ENCODE assay signal across 13 mouse cellular contexts in genomic region chr15:67899772-67900171, GRCm38 (mm10).
DNase-seq lines count a peak whose midpoint lies in the region; ATAC-seq and TF ChIP-seq lines count a peak whose summit lies in the region.
"Had no signal": no experiment of that assay in that cellular context is flagged by ENCODE, and none has a peak within 500 bp of the region (broad histone marks: within the 10 kb centered on the region; RNA-seq: fewer than 3 reads in every experiment).

No protein-coding gene starts in this region.

- H3K27ac ChIP-seq in gastrocnemius, adult 2 months = peak overlapping the region; percentile 75
- H3K27ac ChIP-seq in lung, embryonic 15.5 days = peak overlapping the region; percentile 54
- H3K27ac ChIP-seq in embryonic facial prominence, embryonic 15.5 days (replicated peaks) = peak overlapping the region; percentile 68
- H3K27ac ChIP-seq: kidney, embryonic 15.5 days; midbrain, embryonic 10.5 days had no signal

- H3K9me3 ChIP-seq in lung, embryonic 15.5 days = no peaks in the 10 kb centered on the region
- H3K9me3 ChIP-seq in embryonic facial prominence, embryonic 15.5 days (replicated peaks) = no peaks in the 10 kb centered on the region
- H3K9me3 ChIP-seq: hindbrain, embryonic 13.5 days; kidney, embryonic 15.5 days; midbrain, embryonic 10.5 days had no signal

- DNase-seq in adrenal gland, postnatal 10 days = peak; percentile 21
- DNase-seq in adrenal gland, adult 8-10 months = no peak
- no peak for DNase-seq in gastrocnemius, adult 2 months
- DNase-seq in gastrocnemius, postnatal 14 days = no peak
- no peak for DNase-seq in lung, postnatal 10 days
- DNase-seq in adipocyte (ENCODE audit: low spot score) = no peak
- DNase-seq: cerebellum, adult 9-10 months; thymus, adult 2 months had no signal

- peaks cover 6% of the 10 kb centered on the region for H3K4me1 ChIP-seq in lung, embryonic 15.5 days
- H3K4me1 ChIP-seq in embryonic facial prominence, embryonic 15.5 days = peaks cover 9% of the 10 kb centered on the region; the same call in 1 of the 2 replicates
- H3K4me1 ChIP-seq: kidney, embryonic 15.5 days; midbrain, embryonic 10.5 days had no signal

- TF ChIP-seq CTCF in gastrocnemius, adult 2 months (IDR thresholded peaks at IDR 0.05) = no peak

- H3K4me3 ChIP-seq in gastrocnemius, adult 2 months = no peak overlapping the region
- H3K4me3 ChIP-seq in lung, embryonic 15.5 days = no peak overlapping the region
- H3K4me3 ChIP-seq in embryonic facial prominence, embryonic 15.5 days (replicated peaks) = no peak overlapping the region
- H3K4me3 ChIP-seq: hindbrain, embryonic 13.5 days; kidney, embryonic 15.5 days; midbrain, embryonic 10.5 days had no signal

- H3K36me3 ChIP-seq in lung, embryonic 15.5 days = no peaks in the 10 kb centered on the region
- H3K36me3 ChIP-seq in embryonic facial prominence, embryonic 15.5 days = no peaks in the 10 kb centered on the region
- H3K36me3 ChIP-seq: hindbrain, embryonic 13.5 days; kidney, embryonic 15.5 days; midbrain, embryonic 10.5 days had no signal

- WGBS in lung, embryonic 15.5 days = 46% methylated on average over 6 of the region's 6 CpGs
- WGBS in embryonic facial prominence, embryonic 15.5 days = 69% methylated on average over 6 of the region's 6 CpGs

- peak; percentile 56; the same call in 1 of the 2 replicates for ATAC-seq in lung, embryonic 15.5 days (ENCODE audit: borderline replicate concordance, extremely low read depth, low FRiP score, low TSS enrichment)
- ATAC-seq in embryonic facial prominence, embryonic 15.5 days (ENCODE audit: insufficient number of reproducible peaks, low FRiP score, low TSS enrichment, low read depth) = no peak

- no peak overlapping the region for H3K9ac ChIP-seq in lung, embryonic 15.5 days
- H3K9ac ChIP-seq in embryonic facial prominence, embryonic 15.5 days = no peak overlapping the region
- H3K9ac ChIP-seq: hindbrain, embryonic 13.5 days; kidney, embryonic 15.5 days had no signal

- no peak overlapping the region for H3K4me2 ChIP-seq in lung, embryonic 15.5 days
- no peak overlapping the region for H3K4me2 ChIP-seq in embryonic facial prominence, embryonic 15.5 days (replicated peaks)
- H3K4me2 ChIP-seq: hindbrain, embryonic 13.5 days; kidney, embryonic 15.5 days had no signal

- no peaks in the 10 kb centered on the region for H3K27me3 ChIP-seq in lung, embryonic 15.5 days
- no peaks in the 10 kb centered on the region for H3K27me3 ChIP-seq in embryonic facial prominence, embryonic 15.5 days
- H3K27me3 ChIP-seq: hindbrain, embryonic 13.5 days; kidney, embryonic 15.5 days had no signal

- intact Hi-C loops in gastrocnemius, adult 2 months (cut with DNase I) = no loop called here
- intact Hi-C loops in gastrocnemius, postnatal 14 days (cut with DNase I; ENCODE audit: low total_unique reads) = no loop called here
